Mouse (Mus musculus) stomach, postnatal 0 days (tissue): ENCODE data around the gene Cct3.
"Not testable (repeated sequence)": the region's sequence is repeated elsewhere in the genome, so short reads cannot be mapped to it uniquely, and the experiment has no call there.

ENCODE experiments used
- CTCF ChIP-seq: IDR thresholded peaks from 2 replicates; pipeline ENCODE4 v1.5.1; 2016; ENCODE audit warnings: antibody characterized with exemption, low read depth, mild to moderate bottlenecking, moderate library complexity
- EP300 ChIP-seq: optimal IDR thresholded peaks from 2 replicates; pipeline ENCODE3; 2016; ENCODE audit warnings: antibody characterized with exemption

DNA sequence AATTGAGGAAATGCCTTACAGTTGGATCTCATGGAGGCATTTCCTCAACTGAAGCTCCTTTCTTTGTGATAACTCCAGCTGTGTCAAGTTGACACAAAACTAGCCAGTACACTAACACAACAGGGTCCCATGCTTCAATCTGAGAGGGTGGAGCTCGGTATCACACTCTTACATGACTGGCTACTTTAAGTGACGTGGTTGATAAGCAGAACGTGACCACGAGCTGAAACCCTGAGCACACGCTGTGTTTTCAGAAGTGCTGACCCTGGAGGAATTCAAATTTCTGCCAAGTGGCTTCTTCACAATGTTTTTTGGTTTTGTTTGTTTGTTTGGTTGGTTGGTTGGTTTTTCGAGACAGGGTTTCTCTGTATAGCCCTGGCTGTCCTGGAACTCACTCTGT is 28.9 kb upstream of the Cct3 start:
- TF ChIP-seq CTCF, EP300: not testable (repeated sequence)
